Mouse (Mus musculus): ENCODE results near the gene Snd1. TPM values are rescaled to one million over a fixed set of nuclear protein-coding genes. Genes with fewer than 3 reads are reported as not detected.

Snd1 gene
- polyA plus RNA-seq, 1 experiment from 2014 or later: 56.1 TPM

DNA sequence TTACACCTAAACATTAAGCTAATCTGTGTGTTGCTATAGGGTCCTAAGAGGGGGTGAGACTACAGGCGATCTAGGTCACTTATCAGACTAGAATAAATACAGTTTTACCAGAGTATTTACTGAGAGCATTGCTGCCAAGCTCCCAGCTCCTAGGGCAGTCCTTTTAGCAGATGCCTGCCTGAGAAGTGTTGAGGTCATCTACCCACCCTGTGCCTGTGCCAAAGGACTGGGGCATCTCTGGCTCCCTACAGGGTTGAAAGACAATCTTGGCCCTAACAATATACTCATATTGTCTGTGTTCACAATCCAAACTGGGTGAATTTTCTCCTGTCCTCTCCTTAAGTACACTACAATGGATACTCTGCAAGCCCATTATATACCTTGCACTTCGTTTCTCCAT is 340.0 kb downstream of the Snd1 start:
- Histone ChIP-seq H3K4me2 (ENCODE audit: low read depth, low read length) (no peak overlapping the region), H3K4me3 (ENCODE audit: low read depth, low read length) (no peak overlapping the region), H3K9ac (ENCODE audit: low read depth, low read length) (no peak overlapping the region), H3K4me1 (ENCODE audit: control insufficient read depth, low read depth, low read length) (no peaks in the 10 kb centered on the region), H3K36me3 (ENCODE audit: control insufficient read depth, insufficient read depth) (no peaks in the 10 kb centered on the region), H3K27ac (ENCODE audit: low read length) (no peak overlapping the region), H3K27me3 (ENCODE audit: control insufficient read depth, insufficient read depth, low read depth, low read length) (no peaks in the 10 kb centered on the region), H3K9me3 (replicated peaks; ENCODE audit: control insufficient read depth, low read length) (no peaks in the 10 kb centered on the region)
- WGBS (ENCODE audit: insufficient replicate concordance): 53% methylated on average over 2 of the region's 2 CpGs
- no peak for ATAC-seq (ENCODE audit: low read depth)

DNA sequence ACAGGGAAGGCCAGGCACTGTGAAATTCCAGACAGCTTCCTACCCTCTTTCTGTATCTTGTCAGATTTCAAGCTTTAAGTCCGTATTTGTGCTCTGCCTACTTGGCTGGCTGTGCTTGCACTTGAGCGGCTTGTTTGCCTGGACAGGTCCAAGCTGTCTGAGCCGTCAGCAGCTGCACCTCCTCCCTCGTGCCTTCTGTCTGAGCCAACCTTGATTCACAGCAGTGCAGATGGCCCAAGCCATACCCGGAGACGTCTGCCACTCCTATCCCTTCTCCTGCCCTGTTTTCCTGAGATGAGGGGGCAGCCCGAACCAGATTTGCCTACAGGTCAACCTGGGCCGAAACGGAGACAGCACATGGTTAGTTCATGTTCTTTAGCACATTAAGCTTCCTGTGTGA is 342.1 kb downstream of the Snd1 start:
- Histone ChIP-seq H3K36me3 (ENCODE audit: control insufficient read depth, insufficient read depth) (no peaks in the 10 kb centered on the region), H3K9ac (ENCODE audit: low read depth, low read length) (no peak overlapping the region), H3K4me1 (ENCODE audit: control insufficient read depth, low read depth, low read length) (no peaks in the 10 kb centered on the region), H3K27me3 (ENCODE audit: control insufficient read depth, insufficient read depth, low read depth, low read length) (no peaks in the 10 kb centered on the region), H3K4me3 (ENCODE audit: low read depth, low read length) (no peak overlapping the region), H3K9me3 (replicated peaks; ENCODE audit: control insufficient read depth, low read length) (no peaks in the 10 kb centered on the region), H3K27ac (ENCODE audit: low read length) (no peak overlapping the region), H3K4me2 (ENCODE audit: low read depth, low read length) (no peak overlapping the region)
- 71% methylated on average over 9 of the region's 9 CpGs for WGBS (ENCODE audit: insufficient replicate concordance)
- no peak for ATAC-seq (ENCODE audit: low read depth)

DNA sequence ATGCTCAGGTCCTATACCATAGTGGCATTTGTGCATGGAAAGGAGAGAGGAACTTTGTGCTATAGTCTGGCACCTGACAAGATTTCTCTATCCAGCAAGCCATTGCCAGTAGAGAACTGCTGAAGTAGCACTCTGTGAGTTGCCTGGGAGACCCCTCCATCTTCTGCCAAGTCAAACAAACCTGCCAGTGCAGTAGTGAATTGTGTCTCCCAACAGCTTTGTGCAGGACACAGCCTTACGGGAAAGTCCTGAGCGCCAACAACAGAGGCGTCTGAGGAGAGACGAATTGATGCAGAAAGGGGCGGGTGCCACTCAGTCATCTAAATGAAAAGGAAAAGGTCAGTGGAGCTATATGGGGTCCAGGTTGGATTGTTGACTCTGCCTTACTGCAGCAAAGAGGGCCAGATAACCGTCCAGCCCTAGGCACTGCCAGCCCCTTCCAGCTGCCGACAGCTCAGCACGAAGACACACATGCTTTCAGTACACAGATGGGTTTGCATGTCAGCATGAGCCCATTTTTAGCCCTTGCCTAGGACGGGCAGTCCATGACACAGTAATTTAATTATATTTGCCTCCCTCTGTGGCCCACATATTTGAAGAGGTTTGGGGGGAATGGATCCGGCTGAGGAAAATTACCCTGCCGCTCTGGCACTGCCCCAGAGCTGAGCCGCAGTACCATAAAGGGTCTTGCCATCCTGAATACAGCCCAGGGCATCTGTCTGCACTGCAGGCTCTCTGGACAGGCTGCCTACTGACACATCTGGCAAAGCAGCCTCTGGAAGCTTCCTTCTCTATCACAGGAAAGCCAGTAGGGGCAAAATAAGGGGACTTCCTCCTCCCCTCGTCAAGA is 344.8 kb downstream of the Snd1 start:
- no peak overlapping the region for H3K4me2 ChIP-seq (ENCODE audit: low read depth, low read length)
- H3K4me1 ChIP-seq (ENCODE audit: control insufficient read depth, low read depth, low read length): no peaks in the 10 kb centered on the region
- no peak overlapping the region for H3K27ac ChIP-seq (ENCODE audit: low read length)
- H3K36me3 ChIP-seq (ENCODE audit: control insufficient read depth, insufficient read depth): no peaks in the 10 kb centered on the region
- 77% methylated on average over 13 of the region's 13 CpGs for WGBS (ENCODE audit: insufficient replicate concordance)
- ATAC-seq (ENCODE audit: low read depth): no peak
- no peaks in the 10 kb centered on the region for H3K27me3 ChIP-seq (ENCODE audit: control insufficient read depth, insufficient read depth, low read depth, low read length)
- H3K9ac ChIP-seq (ENCODE audit: low read depth, low read length): no peak overlapping the region
- H3K4me3 ChIP-seq (ENCODE audit: low read depth, low read length): no peak overlapping the region
- H3K9me3 ChIP-seq (replicated peaks; ENCODE audit: control insufficient read depth, low read length): no peaks in the 10 kb centered on the region

DNA sequence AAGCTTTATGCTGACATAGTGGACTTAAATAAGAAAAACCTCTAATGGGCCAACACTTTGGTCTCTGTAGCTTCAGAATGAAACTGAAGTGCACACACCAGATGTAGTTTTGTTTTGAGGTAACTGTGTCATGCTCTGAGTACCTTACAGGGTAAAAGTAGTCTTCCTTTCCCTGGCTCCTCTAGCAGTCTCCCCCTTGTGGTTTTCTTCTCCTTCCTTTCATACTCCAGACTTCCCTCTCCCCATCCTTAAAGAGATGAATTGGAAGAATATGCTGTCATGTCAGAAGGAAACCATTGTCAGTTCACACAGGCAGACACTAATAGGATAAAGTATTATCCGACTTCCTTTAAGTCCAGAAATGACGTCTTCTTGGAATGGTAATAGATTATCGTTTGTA is 347.4 kb downstream of the Snd1 start:
- H3K4me3 ChIP-seq (ENCODE audit: low read depth, low read length): no peak overlapping the region
- no peaks in the 10 kb centered on the region for H3K9me3 ChIP-seq (replicated peaks; ENCODE audit: control insufficient read depth, low read length)
- H3K27ac ChIP-seq (ENCODE audit: low read length): no peak overlapping the region
- no peak for ATAC-seq (ENCODE audit: low read depth)
- H3K36me3 ChIP-seq (ENCODE audit: control insufficient read depth, insufficient read depth): no peaks in the 10 kb centered on the region
- no peaks in the 10 kb centered on the region for H3K4me1 ChIP-seq (ENCODE audit: control insufficient read depth, low read depth, low read length)
- no peak overlapping the region for H3K4me2 ChIP-seq (ENCODE audit: low read depth, low read length)
- H3K9ac ChIP-seq (ENCODE audit: low read depth, low read length): no peak overlapping the region
- 54% methylated on average over 3 of the region's 3 CpGs for WGBS (ENCODE audit: insufficient replicate concordance)
- H3K27me3 ChIP-seq (ENCODE audit: control insufficient read depth, insufficient read depth, low read depth, low read length): no peaks in the 10 kb centered on the region

DNA sequence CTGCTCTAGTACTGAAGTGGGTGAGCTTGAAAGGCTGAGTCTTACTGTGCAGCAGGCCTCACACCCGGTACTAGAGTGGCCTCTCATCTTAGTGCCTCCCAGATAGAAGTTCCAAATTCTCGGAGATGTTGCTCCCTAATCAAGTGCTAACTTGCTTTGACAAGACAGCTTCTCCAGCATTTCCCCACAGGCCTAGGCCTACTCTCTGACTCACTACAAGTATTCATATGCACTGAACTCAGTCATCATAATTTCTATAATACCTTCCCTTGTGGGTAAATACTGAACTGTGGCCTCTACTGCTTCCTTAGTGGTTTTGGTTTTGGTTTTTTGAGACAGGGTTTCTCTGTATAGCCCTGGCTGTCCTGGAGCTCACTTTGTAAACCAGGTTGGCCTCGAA is 348.4 kb downstream of the Snd1 start:
- no peak overlapping the region for H3K9ac ChIP-seq (ENCODE audit: low read depth, low read length)
- WGBS (ENCODE audit: insufficient replicate concordance): 68% methylated on average over 3 of the region's 3 CpGs
- no peaks in the 10 kb centered on the region for H3K36me3 ChIP-seq (ENCODE audit: control insufficient read depth, insufficient read depth)
- no peaks in the 10 kb centered on the region for H3K9me3 ChIP-seq (replicated peaks; ENCODE audit: control insufficient read depth, low read length)
- no peak overlapping the region for H3K27ac ChIP-seq (ENCODE audit: low read length)
- H3K27me3 ChIP-seq (ENCODE audit: control insufficient read depth, insufficient read depth, low read depth, low read length): no peaks in the 10 kb centered on the region
- no peak overlapping the region for H3K4me2 ChIP-seq (ENCODE audit: low read depth, low read length)
- H3K4me1 ChIP-seq (ENCODE audit: control insufficient read depth, low read depth, low read length): no peaks in the 10 kb centered on the region
- no peak for ATAC-seq (ENCODE audit: low read depth)
- H3K4me3 ChIP-seq (ENCODE audit: low read depth, low read length): no peak overlapping the region

DNA sequence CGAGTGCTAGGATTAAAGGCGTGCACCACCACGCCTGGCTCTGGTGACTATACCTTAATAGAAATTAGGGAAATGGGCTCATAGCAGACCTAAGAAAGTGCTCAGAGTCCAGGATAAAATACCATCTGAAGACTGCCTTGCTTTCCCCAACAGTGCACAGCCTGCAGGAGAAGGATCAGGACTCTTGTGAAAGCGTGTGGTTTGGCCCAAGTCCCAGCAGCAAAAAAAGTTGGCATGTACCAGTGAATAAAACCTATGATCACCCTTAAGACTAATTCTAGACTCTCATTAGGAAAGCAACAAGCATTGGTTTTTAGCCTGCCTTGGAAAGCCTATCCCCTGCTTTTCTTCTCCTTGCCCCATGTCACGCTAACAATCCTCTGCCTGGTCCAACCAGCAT is 348.9 kb downstream of the Snd1 start:
- no peaks in the 10 kb centered on the region for H3K27me3 ChIP-seq (ENCODE audit: control insufficient read depth, insufficient read depth, low read depth, low read length)
- no peak overlapping the region for H3K4me2 ChIP-seq (ENCODE audit: low read depth, low read length)
- H3K36me3 ChIP-seq (ENCODE audit: control insufficient read depth, insufficient read depth): no peaks in the 10 kb centered on the region
- WGBS (ENCODE audit: insufficient replicate concordance): 73% methylated on average over 5 of the region's 5 CpGs
- H3K9me3 ChIP-seq (replicated peaks; ENCODE audit: control insufficient read depth, low read length): no peaks in the 10 kb centered on the region
- no peak overlapping the region for H3K4me3 ChIP-seq (ENCODE audit: low read depth, low read length)
- H3K4me1 ChIP-seq (ENCODE audit: control insufficient read depth, low read depth, low read length): no peaks in the 10 kb centered on the region
- ATAC-seq (ENCODE audit: low read depth): no peak
- no peak overlapping the region for H3K9ac ChIP-seq (ENCODE audit: low read depth, low read length)
- H3K27ac ChIP-seq (ENCODE audit: low read length): no peak overlapping the region

DNA sequence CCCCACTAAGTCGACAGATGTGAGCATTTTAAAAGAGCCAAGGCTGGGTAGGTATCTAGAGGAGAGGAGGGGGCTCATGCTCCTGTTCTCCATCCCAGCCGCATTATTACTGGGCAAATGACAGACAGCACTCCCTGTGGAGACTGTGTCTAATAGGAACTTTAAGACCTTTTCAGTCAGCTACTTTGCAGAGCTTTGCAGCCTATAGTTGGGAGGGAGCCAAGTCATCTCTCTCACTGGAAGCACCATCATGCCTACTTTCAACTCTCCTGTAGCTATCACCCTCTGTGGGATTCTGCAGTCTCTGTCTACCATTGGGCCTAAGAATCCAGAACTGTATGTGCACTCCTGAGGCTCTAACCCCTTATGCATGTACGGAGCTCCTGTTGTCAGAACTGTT is 351.0 kb downstream of the Snd1 start:
- H3K9ac ChIP-seq (ENCODE audit: low read depth, low read length): no peak overlapping the region
- H3K4me3 ChIP-seq (ENCODE audit: low read depth, low read length): no peak overlapping the region
- no peak overlapping the region for H3K4me2 ChIP-seq (ENCODE audit: low read depth, low read length)
- ATAC-seq (ENCODE audit: low read depth): no peak
- WGBS (ENCODE audit: insufficient replicate concordance): 68% methylated on average over 3 of the region's 3 CpGs
- peaks cover under 1% of the 10 kb centered on the region for H3K27me3 ChIP-seq (ENCODE audit: control insufficient read depth, insufficient read depth, low read depth, low read length)
- H3K9me3 ChIP-seq (replicated peaks; ENCODE audit: control insufficient read depth, low read length): no peaks in the 10 kb centered on the region
- no peaks in the 10 kb centered on the region for H3K36me3 ChIP-seq (ENCODE audit: control insufficient read depth, insufficient read depth)
- no peaks in the 10 kb centered on the region for H3K4me1 ChIP-seq (ENCODE audit: control insufficient read depth, low read depth, low read length)
- H3K27ac ChIP-seq (ENCODE audit: low read length): no peak overlapping the region

DNA sequence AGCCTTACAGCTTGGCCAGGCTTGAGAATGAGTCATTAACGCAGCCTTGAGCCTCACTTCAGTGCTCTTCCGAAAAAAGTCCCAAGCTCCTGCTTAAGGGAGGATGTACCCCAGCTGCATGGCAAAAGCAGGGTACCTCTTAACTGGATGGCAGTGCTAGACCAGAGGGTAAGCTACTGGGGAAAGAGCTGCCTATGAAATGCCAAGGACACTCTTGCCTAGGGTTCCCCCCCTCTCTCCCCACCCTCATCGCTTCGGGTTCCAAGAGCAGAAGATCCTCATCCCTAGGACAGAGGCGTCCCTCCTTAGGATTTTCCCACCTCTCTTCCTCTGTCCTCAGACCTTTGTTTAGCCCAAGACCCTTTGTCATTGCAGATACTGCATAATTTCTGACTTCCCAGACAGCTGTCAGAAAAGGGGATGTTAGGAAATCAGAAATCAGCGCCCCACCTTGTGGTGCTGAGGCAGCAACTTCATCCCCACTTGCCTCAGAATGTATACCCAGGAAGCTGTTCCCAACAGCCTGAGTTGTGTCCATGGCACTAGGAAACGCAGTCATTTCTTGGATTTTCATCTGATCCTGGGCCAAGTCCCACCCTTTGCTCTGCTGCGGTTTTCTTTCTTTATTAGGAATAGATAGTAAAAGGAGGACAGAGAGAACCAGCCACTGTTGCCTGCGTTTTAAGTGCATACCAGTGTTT is 351.9 kb downstream of the Snd1 start:
- 67% methylated on average over 9 of the region's 9 CpGs for WGBS (ENCODE audit: insufficient replicate concordance)
- H3K9ac ChIP-seq (ENCODE audit: low read depth, low read length): no peak overlapping the region
- H3K27ac ChIP-seq (ENCODE audit: low read length): no peak overlapping the region
- H3K27me3 ChIP-seq (ENCODE audit: control insufficient read depth, insufficient read depth, low read depth, low read length): peaks cover 10% of the 10 kb centered on the region
- no peaks in the 10 kb centered on the region for H3K9me3 ChIP-seq (replicated peaks; ENCODE audit: control insufficient read depth, low read length)
- no peaks in the 10 kb centered on the region for H3K36me3 ChIP-seq (ENCODE audit: control insufficient read depth, insufficient read depth)
- H3K4me1 ChIP-seq (ENCODE audit: control insufficient read depth, low read depth, low read length): no peaks in the 10 kb centered on the region
- no peak overlapping the region for H3K4me3 ChIP-seq (ENCODE audit: low read depth, low read length)
- ATAC-seq (ENCODE audit: low read depth): no peak
- H3K4me2 ChIP-seq (ENCODE audit: low read depth, low read length): no peak overlapping the region

DNA sequence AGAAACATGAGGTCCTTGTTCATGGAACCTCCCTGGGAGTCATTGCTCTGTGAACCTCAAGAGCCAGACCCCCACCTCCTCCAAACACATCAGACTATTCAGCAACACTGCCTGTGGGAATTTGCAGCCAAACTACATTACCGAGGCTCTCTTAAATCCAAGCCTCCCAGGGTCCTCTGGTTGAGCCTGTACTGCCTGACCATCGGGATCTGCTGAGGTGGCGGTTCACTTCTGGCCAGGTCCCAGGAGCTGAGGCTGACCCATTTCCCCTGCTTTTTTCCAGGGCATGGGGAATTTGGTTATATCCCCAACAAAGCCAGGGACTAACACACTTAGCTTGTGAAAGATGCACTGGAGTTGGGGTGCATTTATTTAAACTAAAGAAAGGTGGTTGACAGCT is 352.6 kb downstream of the Snd1 start:
- ATAC-seq (ENCODE audit: low read depth): no peak
- H3K9me3 ChIP-seq (replicated peaks; ENCODE audit: control insufficient read depth, low read length): no peaks in the 10 kb centered on the region
- peaks cover 17% of the 10 kb centered on the region for H3K27me3 ChIP-seq (ENCODE audit: control insufficient read depth, insufficient read depth, low read depth, low read length)
- 62% methylated on average over 3 of the region's 3 CpGs for WGBS (ENCODE audit: insufficient replicate concordance)
- no peak overlapping the region for H3K4me2 ChIP-seq (ENCODE audit: low read depth, low read length)
- no peak overlapping the region for H3K4me3 ChIP-seq (ENCODE audit: low read depth, low read length)
- no peak overlapping the region for H3K27ac ChIP-seq (ENCODE audit: low read length)
- H3K36me3 ChIP-seq (ENCODE audit: control insufficient read depth, insufficient read depth): no peaks in the 10 kb centered on the region
- no peaks in the 10 kb centered on the region for H3K4me1 ChIP-seq (ENCODE audit: control insufficient read depth, low read depth, low read length)
- no peak overlapping the region for H3K9ac ChIP-seq (ENCODE audit: low read depth, low read length)

All from liver, embryonic 16.5 days (tissue).